Mouse (Mus musculus): Measurements from ENCODE around the gene Ifne. TPM values are rescaled to one million over a fixed set of nuclear protein-coding genes. Genes with fewer than 3 reads are reported as not detected.

Ifne gene
- not detected in 2 replicates for polyA plus RNA-seq (2015; fragmentation: Nextera tagmentation; extraction: Ambion mirVana)

- Histone ChIP-seq H3K9ac (no peak within 1 kb of the TSS), H3K27me3 (replicated peaks) (no peaks in the 10 kb centered on the region), H3K4me3 (replicated peaks) (no peak within 1 kb of the TSS), H3K36me3 (no peaks in the 10 kb centered on the region), H3K27ac (no peak within 1 kb of the TSS), H3K4me2 (no peak within 1 kb of the TSS), H3K4me1 (0 out of 2 replicates have a peak, but pooled peaks cover 2% of the 10 kb centered on the region), H3K9me3 (no peaks in the 10 kb centered on the region)
- WGBS: 86% methylated on average over 8 of the region's 8 CpGs
- no peak for ATAC-seq (ENCODE audit: insufficient read depth, low FRiP score, low read depth)
Measured at GRCm38 (mm10) chr4:88880101-88880500, at the start of gene Ifne. Ifne (minus strand) TSS chr4:88880201.

GRCm38 (mm10) chr4:88928341-88929102 lies 48.5 kb upstream of the Ifne start:
- no peaks in the 10 kb centered on the region for H3K36me3 ChIP-seq
- WGBS: 63% methylated on average over 4 of the region's 4 CpGs
- no peak overlapping the region for H3K4me3 ChIP-seq (replicated peaks)
- no peak overlapping the region for H3K27ac ChIP-seq
- H3K9me3 ChIP-seq: no peaks in the 10 kb centered on the region
- H3K4me2 ChIP-seq: no peak overlapping the region
- no peak overlapping the region for H3K9ac ChIP-seq
- ATAC-seq (ENCODE audit: insufficient read depth, low FRiP score, low read depth): no peak
- no peaks in the 10 kb centered on the region for H3K27me3 ChIP-seq (replicated peaks)
- H3K4me1 ChIP-seq: no peaks in the 10 kb centered on the region

GRCm38 (mm10) chr4:88927850-88928249 lies 47.8 kb upstream of the Ifne start:
- no peak for ATAC-seq (ENCODE audit: insufficient read depth, low FRiP score, low read depth)
- no peaks in the 10 kb centered on the region for H3K27me3 ChIP-seq (replicated peaks)
- H3K4me3 ChIP-seq (replicated peaks): no peak overlapping the region
- H3K36me3 ChIP-seq: no peaks in the 10 kb centered on the region
- no peak overlapping the region for H3K9ac ChIP-seq
- H3K27ac ChIP-seq: no peak overlapping the region
- H3K4me2 ChIP-seq: no peak overlapping the region
- 85% methylated on average over 2 of the region's 2 CpGs for WGBS
- no peaks in the 10 kb centered on the region for H3K9me3 ChIP-seq
- H3K4me1 ChIP-seq: no peaks in the 10 kb centered on the region

GRCm38 (mm10) chr4:88926637-88927036 lies 46.6 kb upstream of the Ifne start:
- H3K4me3 ChIP-seq (replicated peaks): no peak overlapping the region
- ATAC-seq (ENCODE audit: insufficient read depth, low FRiP score, low read depth): no peak
- no peaks in the 10 kb centered on the region for H3K36me3 ChIP-seq
- H3K9me3 ChIP-seq: no peaks in the 10 kb centered on the region
- WGBS: 100% methylated on average over 1 of the region's 1 CpGs
- H3K27me3 ChIP-seq (replicated peaks): no peaks in the 10 kb centered on the region
- no peak overlapping the region for H3K4me2 ChIP-seq
- H3K4me1 ChIP-seq: no peaks in the 10 kb centered on the region
- H3K27ac ChIP-seq: no peak overlapping the region
- no peak overlapping the region for H3K9ac ChIP-seq

- Histone ChIP-seq H3K4me1 (no peaks in the 10 kb centered on the region), H3K9me3 (no peaks in the 10 kb centered on the region), H3K4me2 (no peak overlapping the region), H3K36me3 (no peaks in the 10 kb centered on the region), H3K27me3 (replicated peaks) (no peaks in the 10 kb centered on the region), H3K27ac (no peak overlapping the region), H3K9ac (no peak overlapping the region), H3K4me3 (replicated peaks) (no peak overlapping the region)
- 93% methylated on average over 1 of the region's 1 CpGs for WGBS
- no peak for ATAC-seq (ENCODE audit: insufficient read depth, low FRiP score, low read depth)
Measured at GRCm38 (mm10) chr4:88926082-88926481, 46.1 kb upstream of the Ifne start.

- H3K4me3 ChIP-seq (replicated peaks): no peak overlapping the region
- H3K36me3 ChIP-seq: no peaks in the 10 kb centered on the region
- H3K9ac ChIP-seq: no peak overlapping the region
- ATAC-seq (ENCODE audit: insufficient read depth, low FRiP score, low read depth): no peak
- H3K4me1 ChIP-seq: no peaks in the 10 kb centered on the region
- 94% methylated on average over 2 of the region's 2 CpGs for WGBS
- H3K27ac ChIP-seq: no peak overlapping the region
- no peaks in the 10 kb centered on the region for H3K27me3 ChIP-seq (replicated peaks)
- H3K4me2 ChIP-seq: no peak overlapping the region
- H3K9me3 ChIP-seq: no peaks in the 10 kb centered on the region
Measured at GRCm38 (mm10) chr4:88925456-88925855, 45.5 kb upstream of the Ifne start.

GRCm38 (mm10) chr4:88921280-88921679 lies 41.3 kb upstream of the Ifne start:
- 86% methylated on average over 5 of the region's 5 CpGs for WGBS
- H3K27me3 ChIP-seq (replicated peaks): no peaks in the 10 kb centered on the region
- no peak overlapping the region for H3K27ac ChIP-seq
- H3K9ac ChIP-seq: no peak overlapping the region
- H3K9me3 ChIP-seq: no peaks in the 10 kb centered on the region
- no peak overlapping the region for H3K4me3 ChIP-seq (replicated peaks)
- ATAC-seq (ENCODE audit: insufficient read depth, low FRiP score, low read depth): no peak
- H3K36me3 ChIP-seq: no peaks in the 10 kb centered on the region
- no peaks in the 10 kb centered on the region for H3K4me1 ChIP-seq
- no peak overlapping the region for H3K4me2 ChIP-seq

- Histone ChIP-seq H3K27me3 (replicated peaks) (no peaks in the 10 kb centered on the region), H3K9ac (no peak overlapping the region), H3K4me3 (replicated peaks) (no peak overlapping the region), H3K4me1 (no peaks in the 10 kb centered on the region), H3K27ac (no peak overlapping the region), H3K4me2 (no peak overlapping the region), H3K9me3 (no peaks in the 10 kb centered on the region), H3K36me3 (no peaks in the 10 kb centered on the region)
- 0 out of 2 replicates have a peak, but pooled peaks have one; percentile 38 for ATAC-seq (ENCODE audit: insufficient read depth, low FRiP score, low read depth)
- 82% methylated on average over 5 of the region's 5 CpGs for WGBS
Measured at GRCm38 (mm10) chr4:88917770-88918460, 37.9 kb upstream of the Ifne start.

- no peaks in the 10 kb centered on the region for H3K36me3 ChIP-seq
- no peak for ATAC-seq (ENCODE audit: insufficient read depth, low FRiP score, low read depth)
- H3K9ac ChIP-seq: no peak overlapping the region
- H3K27ac ChIP-seq: no peak overlapping the region
- 82% methylated on average over 4 of the region's 4 CpGs for WGBS
- no peak overlapping the region for H3K4me2 ChIP-seq
- H3K4me3 ChIP-seq (replicated peaks): no peak overlapping the region
- H3K9me3 ChIP-seq: no peaks in the 10 kb centered on the region
- no peaks in the 10 kb centered on the region for H3K27me3 ChIP-seq (replicated peaks)
- H3K4me1 ChIP-seq: no peaks in the 10 kb centered on the region
Measured at GRCm38 (mm10) chr4:88916306-88916705, 36.3 kb upstream of the Ifne start.

GRCm38 (mm10) chr4:88913984-88914383 lies 34.0 kb upstream of the Ifne start:
- H3K27me3 ChIP-seq (replicated peaks): no peaks in the 10 kb centered on the region
- WGBS: 77% methylated on average over 1 of the region's 1 CpGs
- no peaks in the 10 kb centered on the region for H3K4me1 ChIP-seq

GRCm38 (mm10) chr4:88912882-88913281 lies 32.9 kb upstream of the Ifne start:
- Histone ChIP-seq H3K27ac (no peak overlapping the region), H3K4me2 (no peak overlapping the region), H3K4me3 (replicated peaks) (no peak overlapping the region), H3K36me3 (no peaks in the 10 kb centered on the region), H3K9ac (no peak overlapping the region), H3K27me3 (replicated peaks) (no peaks in the 10 kb centered on the region), H3K4me1 (no peaks in the 10 kb centered on the region), H3K9me3 (no peaks in the 10 kb centered on the region)
- ATAC-seq (ENCODE audit: insufficient read depth, low FRiP score, low read depth): no peak
- WGBS: 82% methylated on average over 2 of the region's 2 CpGs

More at GRCm38 (mm10) chr4:88913984-88914383, 34.0 kb upstream of the Ifne start:
- Histone ChIP-seq H3K4me3 (replicated peaks) (no peak overlapping the region), H3K9me3 (no peaks in the 10 kb centered on the region), H3K4me2 (no peak overlapping the region), H3K27ac (no peak overlapping the region), H3K36me3 (no peaks in the 10 kb centered on the region), H3K9ac (no peak overlapping the region)
- peak; percentile 69; the same call in 1 of the 2 replicates for ATAC-seq (ENCODE audit: insufficient read depth, low FRiP score, low read depth)

- ATAC-seq (ENCODE audit: insufficient read depth, low FRiP score, low read depth): no peak
Measured at GRCm38 (mm10) chr4:88912187-88912586, 32.2 kb upstream of the Ifne start.

More at GRCm38 (mm10) chr4:88912187-88912586, 32.2 kb upstream of the Ifne start:
- Histone ChIP-seq H3K27ac (no peak overlapping the region), H3K4me3 (replicated peaks) (no peak overlapping the region), H3K36me3 (no peaks in the 10 kb centered on the region), H3K9me3 (no peaks in the 10 kb centered on the region), H3K4me2 (no peak overlapping the region), H3K27me3 (replicated peaks) (no peaks in the 10 kb centered on the region), H3K9ac (no peak overlapping the region), H3K4me1 (no peaks in the 10 kb centered on the region)
- 63% methylated on average over 9 of the region's 9 CpGs for WGBS

All from stomach, embryonic 15.5 days (tissue).